14 mouse cellular contexts compared by ENCODE assay signal in the genomic region with DNA sequence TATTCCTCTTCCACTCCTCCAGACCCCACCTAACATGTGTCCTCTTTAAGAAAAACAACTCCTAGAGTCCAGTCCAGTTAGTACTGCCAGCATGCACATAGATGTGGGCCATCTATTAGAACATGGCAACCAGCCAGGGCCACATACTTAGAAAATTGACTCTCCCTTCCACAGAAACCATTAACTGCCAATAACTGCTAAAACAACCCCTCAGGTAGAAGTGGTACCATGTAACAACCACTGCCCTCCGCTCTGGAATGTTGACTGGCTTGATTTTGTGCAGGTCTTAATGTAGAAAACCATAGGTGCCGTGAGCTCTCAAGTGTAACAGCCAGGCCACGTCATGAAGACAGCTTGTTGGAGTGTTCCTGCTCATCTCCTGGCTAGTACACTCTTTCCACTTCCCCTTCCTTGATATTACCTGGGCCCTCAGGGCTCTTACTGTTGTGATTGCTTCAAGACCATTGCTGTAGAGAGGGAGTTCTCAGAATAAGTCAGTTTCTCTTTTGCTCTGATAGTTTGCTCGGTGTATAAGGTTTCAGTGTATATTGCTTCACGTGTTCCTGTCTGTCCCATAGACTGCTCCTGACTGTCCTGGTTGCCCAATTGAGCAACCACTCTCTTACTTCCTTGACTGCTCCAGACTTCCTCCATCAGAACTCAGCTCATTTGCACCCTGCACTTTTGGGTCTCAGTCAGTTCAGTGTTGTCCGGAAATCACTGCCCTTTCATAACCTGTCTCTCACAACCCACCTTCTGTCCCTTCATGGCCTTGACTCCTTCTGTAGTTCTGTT. TPM values are rescaled to one million over a fixed set of nuclear protein-coding genes. Genes with fewer than 3 reads are reported as not detected.
DNase-seq lines count a peak whose midpoint lies in the region; ATAC-seq and TF ChIP-seq lines count a peak whose summit lies in the region.
"Had no signal": no experiment of that assay in that cellular context is flagged by ENCODE, and none has a peak within 500 bp of the region (broad histone marks: within the 10 kb centered on the region; RNA-seq: fewer than 3 reads in every experiment).

No protein-coding gene starts in this region.

- peaks cover 5% of the 10 kb centered on the region; the same call in 1 of the 2 replicates for H3K4me1 ChIP-seq in limb, embryonic 14.5 days (ENCODE audit: control insufficient read depth, insufficient read depth, low read length)
- peaks cover 1% of the 10 kb centered on the region; the same call in 1 of the 2 replicates for H3K4me1 ChIP-seq in limb, embryonic 10.5 days
- H3K4me1 ChIP-seq in bone marrow macrophage, adult 2 months (ENCODE audit: control insufficient read depth, insufficient read depth, low read length): peaks cover 36% of the 10 kb centered on the region
- H3K4me1 ChIP-seq in kidney, postnatal 0 days (replicated peaks; ENCODE audit: insufficient read depth, low read length): no peaks in the 10 kb centered on the region
- no peaks in the 10 kb centered on the region for H3K4me1 ChIP-seq in midbrain, embryonic 15.5 days
- no peaks in the 10 kb centered on the region for H3K4me1 ChIP-seq in midbrain, embryonic 13.5 days (replicated peaks)

- no peak for TF ChIP-seq POLR2A in limb, embryonic 14.5 days (IDR thresholded peaks at IDR 0.05; ENCODE audit: borderline replicate concordance, extremely low read depth, insufficient read depth, insufficient read length)
- TF ChIP-seq POLR2A in bone marrow macrophage, adult 2 months (IDR thresholded peaks at IDR 0.05; ENCODE audit: borderline replicate concordance, low read depth, low read length): no peak

- H3K9me3 ChIP-seq in limb, embryonic 14.5 days (ENCODE audit: control insufficient read depth, low read length): no peaks in the 10 kb centered on the region
- no peaks in the 10 kb centered on the region for H3K9me3 ChIP-seq in limb, embryonic 10.5 days (replicated peaks)
- no peaks in the 10 kb centered on the region for H3K9me3 ChIP-seq in kidney, postnatal 0 days (replicated peaks; ENCODE audit: low read length)
- no peaks in the 10 kb centered on the region for H3K9me3 ChIP-seq in midbrain, embryonic 15.5 days
- no peaks in the 10 kb centered on the region for H3K9me3 ChIP-seq in midbrain, embryonic 13.5 days
- H3K9me3 ChIP-seq: heart, embryonic 13.5 days had no signal

- DNase-seq in limb, embryonic 14.5 days (ENCODE audit: low spot score): peak; percentile 29
- DNase-seq in limb, embryonic 10.5 days (ENCODE audit: low spot score): no peak
- DNase-seq in kidney, postnatal 0 days (ENCODE audit: low spot score): no peak
- DNase-seq in urinary bladder, adult 18-20 months (ENCODE audit: low spot score in 2 of 2): no peak
- DNase-seq: cerebellum, adult 11-12 months; right cerebral cortex, postnatal 4 days; thymus, adult 2 months had no signal

- no peak overlapping the region for H3K27ac ChIP-seq in limb, embryonic 14.5 days (replicated peaks; ENCODE audit: low read depth, low read length)
- no peak overlapping the region for H3K27ac ChIP-seq in limb, embryonic 10.5 days
- H3K27ac ChIP-seq in bone marrow macrophage, adult 2 months (ENCODE audit: insufficient read depth, low read depth, low read length): peak overlapping the region; percentile 30
- no peak overlapping the region for H3K27ac ChIP-seq in kidney, postnatal 0 days
- 0 out of 2 replicates have a peak overlapping the region, but pooled peaks have one; percentile 24 for H3K27ac ChIP-seq in macrophage
- no peak overlapping the region for H3K27ac ChIP-seq in midbrain, embryonic 15.5 days
- no peak overlapping the region for H3K27ac ChIP-seq in midbrain, embryonic 13.5 days
- H3K27ac ChIP-seq: heart, embryonic 13.5 days; liver, embryonic 14.5 days had no signal

- peaks cover 17% of the 10 kb centered on the region; the same call in 1 of the 2 replicates for H3K36me3 ChIP-seq in limb, embryonic 14.5 days (ENCODE audit: control insufficient read depth, insufficient read depth, low read length)
- H3K36me3 ChIP-seq in limb, embryonic 10.5 days: peaks cover 40% of the 10 kb centered on the region
- 0 out of 2 replicates have a peak, but pooled peaks cover 5% of the 10 kb centered on the region for H3K36me3 ChIP-seq in kidney, postnatal 0 days (ENCODE audit: insufficient read depth, low read length)
- peaks cover 2% of the 10 kb centered on the region; the same call in 1 of the 2 replicates for H3K36me3 ChIP-seq in macrophage (ENCODE audit: inconsistent target)
- H3K36me3 ChIP-seq in midbrain, embryonic 15.5 days (replicated peaks): no peaks in the 10 kb centered on the region
- H3K36me3 ChIP-seq in midbrain, embryonic 13.5 days: peaks cover 8% of the 10 kb centered on the region

- TF ChIP-seq CTCF in bone marrow macrophage, adult 2 months (IDR thresholded peaks at IDR 0.05; ENCODE audit: low read depth, low read length): no peak
- no peak for TF ChIP-seq CTCF in kidney, postnatal 0 days (IDR thresholded peaks at IDR 0.05; ENCODE audit: low read depth)

- WGBS in limb, embryonic 14.5 days: 67% methylated on average over 6 of the region's 6 CpGs
- 92% methylated on average over 6 of the region's 6 CpGs for WGBS in limb, embryonic 10.5 days
- 73% methylated on average over 6 of the region's 6 CpGs for WGBS in kidney, postnatal 0 days
- WGBS in macrophage (ENCODE audit: missing documents): 43% methylated on average over 6 of the region's 6 CpGs
- 94% methylated on average over 6 of the region's 6 CpGs for WGBS in midbrain, embryonic 15.5 days
- WGBS in midbrain, embryonic 13.5 days: 97% methylated on average over 6 of the region's 6 CpGs

- H3K4me2 ChIP-seq in limb, embryonic 14.5 days (replicated peaks; ENCODE audit: low read depth, low read length, severe bottlenecking): no peak overlapping the region
- no peak overlapping the region for H3K4me2 ChIP-seq in kidney, postnatal 0 days (ENCODE audit: low read length)
- H3K4me2 ChIP-seq in midbrain, embryonic 15.5 days: no peak overlapping the region
- no peak overlapping the region for H3K4me2 ChIP-seq in midbrain, embryonic 13.5 days (replicated peaks)
- H3K4me2 ChIP-seq: heart, embryonic 13.5 days had no signal

- H3K79me2 ChIP-seq in macrophage (ENCODE audit: inconsistent target): peaks cover 5% of the 10 kb centered on the region; the same call in 1 of the 2 replicates

- H3K4me3 ChIP-seq in limb, embryonic 14.5 days (replicated peaks; ENCODE audit: low read length): no peak overlapping the region
- no peak overlapping the region for H3K4me3 ChIP-seq in limb, embryonic 10.5 days
- peak overlapping the region; percentile 19 for H3K4me3 ChIP-seq in bone marrow macrophage, adult 2 months (ENCODE audit: insufficient read depth, low read length)
- no peak overlapping the region for H3K4me3 ChIP-seq in kidney, postnatal 0 days (replicated peaks; ENCODE audit: low read depth, low read length)
- no peak overlapping the region for H3K4me3 ChIP-seq in macrophage (ENCODE audit: inconsistent target)
- H3K4me3 ChIP-seq in midbrain, embryonic 15.5 days: no peak overlapping the region
- H3K4me3 ChIP-seq in midbrain, embryonic 13.5 days (replicated peaks): no peak overlapping the region
- H3K4me3 ChIP-seq: heart, embryonic 13.5 days had no signal

- H3K9ac ChIP-seq in limb, embryonic 14.5 days (ENCODE audit: low read depth, low read length, severe bottlenecking): no peak overlapping the region
- no peak overlapping the region for H3K9ac ChIP-seq in kidney, postnatal 0 days (ENCODE audit: low read depth, low read length)
- no peak overlapping the region for H3K9ac ChIP-seq in midbrain, embryonic 15.5 days
- H3K9ac ChIP-seq in midbrain, embryonic 13.5 days (replicated peaks): no peak overlapping the region
- H3K9ac ChIP-seq: heart, embryonic 13.5 days; liver, embryonic 14.5 days had no signal

- ATAC-seq in limb, embryonic 14.5 days (ENCODE audit: low FRiP score, low read depth): no peak
- ATAC-seq in kidney, postnatal 0 days (replicated peaks; ENCODE audit: low FRiP score, low read depth): peak; percentile 46; the same call in 1 of the 2 replicates
- no peak for ATAC-seq in midbrain, embryonic 15.5 days (replicated peaks)
- ATAC-seq in midbrain, embryonic 13.5 days: no peak
- ATAC-seq: inflammation-experienced regulatory T-cells, adult 6 months had no signal

- H3K27me3 ChIP-seq in limb, embryonic 14.5 days (ENCODE audit: control insufficient read depth, insufficient read depth, low read length): no peaks in the 10 kb centered on the region
- no peaks in the 10 kb centered on the region for H3K27me3 ChIP-seq in limb, embryonic 10.5 days (ENCODE audit: low read depth, poor library complexity, severe bottlenecking)
- H3K27me3 ChIP-seq in kidney, postnatal 0 days (ENCODE audit: insufficient read depth, low read length): no peaks in the 10 kb centered on the region
- no peaks in the 10 kb centered on the region for H3K27me3 ChIP-seq in midbrain, embryonic 15.5 days (replicated peaks)
- H3K27me3 ChIP-seq in midbrain, embryonic 13.5 days: no peaks in the 10 kb centered on the region
- H3K27me3 ChIP-seq: heart, embryonic 13.5 days had no signal

RNA-seq across cellular contexts. Expression of gene Tcirg1, which starts 26.7 kb away (rescaled TPM):
- 145 and 191 TPM in 2 replicates for polyA plus RNA-seq in limb, embryonic 14.5 days (2012; rRNA removed)
- 36.8 and 37.8 TPM in 2 replicates for polyA plus RNA-seq in limb, embryonic 14.5 days (2014; fragmentation: Nextera tagmentation; extraction: Ambion mirVana)
- polyA plus RNA-seq in limb, embryonic 10.5 days (2016; fragmentation: Nextera tagmentation; extraction: Ambion mirVana): 27.9 and 39.4 TPM in 2 replicates
- polyA plus RNA-seq in bone marrow macrophage, adult 2 months (2012; ENCODE audit: insufficient read depth, insufficient read length, missing spikeins): 488 and 518 TPM in 2 replicates
- 31.4 and 33.0 TPM in 2 replicates for polyA plus RNA-seq in kidney, postnatal 0 days (2015; fragmentation: Nextera tagmentation; extraction: Ambion mirVana)
- 1,000 to 10,000 TPM; 2,108 to 6,099 (median 4,045) TPM for total RNA-seq in macrophage (2018; cell fraction: chromatin; rRNA removed)
- total RNA-seq in macrophage (2018; cell fraction: cytosol; rRNA removed): 100 to 1,000 TPM; 327 to 726 (median 484) TPM
- total RNA-seq in macrophage (2018; cell fraction: nucleus; rRNA removed): 1,000 to 10,000 TPM; 1,431 to 3,048 (median 2,231) TPM
- polyA plus RNA-seq in macrophage (2018): 359 to 665 TPM (median 410 TPM) in 3 replicates
- polyA plus RNA-seq in midbrain, embryonic 15.5 days (2015; fragmentation: Nextera tagmentation; extraction: Ambion mirVana): 12.7 and 14.6 TPM in 2 replicates
- 7.4 and 10.9 TPM in 2 replicates for polyA plus RNA-seq in midbrain, embryonic 13.5 days (2015; fragmentation: Nextera tagmentation; extraction: Ambion mirVana)

RNA-seq across cellular contexts. Expression of gene Chka, which starts 28.7 kb away (rescaled TPM):
- 65.4 and 68.6 TPM in 2 replicates for polyA plus RNA-seq in limb, embryonic 14.5 days (2012; rRNA removed)
- 32.7 and 37.2 TPM in 2 replicates for polyA plus RNA-seq in limb, embryonic 14.5 days (2014; fragmentation: Nextera tagmentation; extraction: Ambion mirVana)
- 48.5 and 50.0 TPM in 2 replicates for polyA plus RNA-seq in limb, embryonic 10.5 days (2016; fragmentation: Nextera tagmentation; extraction: Ambion mirVana)
- 22.0 and 22.5 TPM in 2 replicates for polyA plus RNA-seq in bone marrow macrophage, adult 2 months (2012; ENCODE audit: insufficient read depth, insufficient read length, missing spikeins)
- 53.0 and 54.7 TPM in 2 replicates for polyA plus RNA-seq in kidney, postnatal 0 days (2015; fragmentation: Nextera tagmentation; extraction: Ambion mirVana)
- 1,000 to 10,000 TPM in 4 of 26 experiments, 100 to 1,000 TPM in 22; 144 to 1,395 (median 235) TPM for total RNA-seq in macrophage (2018; cell fraction: chromatin; rRNA removed)
- 10 to 100 TPM in 24 of 26 experiments, 1 to 10 TPM in 2; 8.5 to 48.8 (median 14.3) TPM for total RNA-seq in macrophage (2018; cell fraction: cytosol; rRNA removed)
- total RNA-seq in macrophage (2018; cell fraction: nucleus; rRNA removed): 100 to 1,000 TPM in 20 of 26 experiments, 10 to 100 TPM in 6; 61.0 to 960 (median 161) TPM
- polyA plus RNA-seq in macrophage (2018): 11.1 to 17.8 TPM (median 15.8 TPM) in 3 replicates
- polyA plus RNA-seq in midbrain, embryonic 15.5 days (2015; fragmentation: Nextera tagmentation; extraction: Ambion mirVana): 65.6 and 66.3 TPM in 2 replicates
- 49.5 and 58.0 TPM in 2 replicates for polyA plus RNA-seq in midbrain, embryonic 13.5 days (2015; fragmentation: Nextera tagmentation; extraction: Ambion mirVana)

RNA-seq across cellular contexts. Expression of gene Ndufs8, which starts 32.3 kb away (rescaled TPM):
- polyA plus RNA-seq in limb, embryonic 14.5 days (2012; rRNA removed): 186 and 202 TPM in 2 replicates
- polyA plus RNA-seq in limb, embryonic 14.5 days (2014; fragmentation: Nextera tagmentation; extraction: Ambion mirVana): 314 and 322 TPM in 2 replicates
- 249 and 273 TPM in 2 replicates for polyA plus RNA-seq in limb, embryonic 10.5 days (2016; fragmentation: Nextera tagmentation; extraction: Ambion mirVana)
- 80.5 and 85.1 TPM in 2 replicates for polyA plus RNA-seq in bone marrow macrophage, adult 2 months (2012; ENCODE audit: insufficient read depth, insufficient read length, missing spikeins)
- 417 and 423 TPM in 2 replicates for polyA plus RNA-seq in kidney, postnatal 0 days (2015; fragmentation: Nextera tagmentation; extraction: Ambion mirVana)
- 10 to 100 TPM in 13 of 26 experiments, 1 to 10 TPM in 13; 3.0 to 21.4 (median 9.9) TPM for total RNA-seq in macrophage (2018; cell fraction: chromatin; rRNA removed)
- 10 to 100 TPM; 59.2 to 98.0 (median 81.8) TPM for total RNA-seq in macrophage (2018; cell fraction: cytosol; rRNA removed)
- 10 to 100 TPM in 22 of 26 experiments, 1 to 10 TPM in 4; 7.7 to 35.0 (median 19.8) TPM for total RNA-seq in macrophage (2018; cell fraction: nucleus; rRNA removed)
- 65.9 to 103 TPM (median 95.7 TPM) in 3 replicates for polyA plus RNA-seq in macrophage (2018)
- 246 and 258 TPM in 2 replicates for polyA plus RNA-seq in midbrain, embryonic 15.5 days (2015; fragmentation: Nextera tagmentation; extraction: Ambion mirVana)
- polyA plus RNA-seq in midbrain, embryonic 13.5 days (2015; fragmentation: Nextera tagmentation; extraction: Ambion mirVana): 232 TPM in 2 replicates

RNA-seq across cellular contexts. Expression of gene Aldh3b1, which starts 49.4 kb away (rescaled TPM):
- 1.8 and 1.9 TPM in 2 replicates for polyA plus RNA-seq in limb, embryonic 14.5 days (2012; rRNA removed)
- 2.6 and 2.9 TPM in 2 replicates for polyA plus RNA-seq in limb, embryonic 14.5 days (2014; fragmentation: Nextera tagmentation; extraction: Ambion mirVana)
- 0.20 and 0.33 TPM in 2 replicates for polyA plus RNA-seq in limb, embryonic 10.5 days (2016; fragmentation: Nextera tagmentation; extraction: Ambion mirVana)
- 83.9 and 85.6 TPM in 2 replicates for polyA plus RNA-seq in bone marrow macrophage, adult 2 months (2012; ENCODE audit: insufficient read depth, insufficient read length, missing spikeins)
- 3.8 and 3.9 TPM in 2 replicates for polyA plus RNA-seq in kidney, postnatal 0 days (2015; fragmentation: Nextera tagmentation; extraction: Ambion mirVana)
- 10 to 100 TPM in 22 of 26 experiments, 1 to 10 TPM in 4; 6.7 to 54.0 (median 33.8) TPM for total RNA-seq in macrophage (2018; cell fraction: chromatin; rRNA removed)
- 10 to 100 TPM; 53.2 to 92.7 (median 74.8) TPM for total RNA-seq in macrophage (2018; cell fraction: cytosol; rRNA removed)
- total RNA-seq in macrophage (2018; cell fraction: nucleus; rRNA removed): 10 to 100 TPM; 15.3 to 80.6 (median 43.0) TPM
- polyA plus RNA-seq in macrophage (2018): 57.7 to 77.8 TPM (median 67.9 TPM) in 3 replicates
- polyA plus RNA-seq in midbrain, embryonic 15.5 days (2015; fragmentation: Nextera tagmentation; extraction: Ambion mirVana): 1.9 TPM in 2 replicates
- 0.80 and 1.1 TPM in 2 replicates for polyA plus RNA-seq in midbrain, embryonic 13.5 days (2015; fragmentation: Nextera tagmentation; extraction: Ambion mirVana)

RNA-seq across cellular contexts. Expression of gene Unc93b1, which starts 54.7 kb away (rescaled TPM):
- polyA plus RNA-seq in limb, embryonic 14.5 days (2012; rRNA removed): 33.3 and 40.7 TPM in 2 replicates
- 21.9 and 23.3 TPM in 2 replicates for polyA plus RNA-seq in limb, embryonic 14.5 days (2014; fragmentation: Nextera tagmentation; extraction: Ambion mirVana)
- polyA plus RNA-seq in limb, embryonic 10.5 days (2016; fragmentation: Nextera tagmentation; extraction: Ambion mirVana): 5.4 and 6.7 TPM in 2 replicates
- 1,272 and 1,428 TPM in 2 replicates for polyA plus RNA-seq in bone marrow macrophage, adult 2 months (2012; ENCODE audit: insufficient read depth, insufficient read length, missing spikeins)
- polyA plus RNA-seq in kidney, postnatal 0 days (2015; fragmentation: Nextera tagmentation; extraction: Ambion mirVana): 24.2 and 25.5 TPM in 2 replicates
- total RNA-seq in macrophage (2018; cell fraction: chromatin; rRNA removed): 1,000 to 10,000 TPM in 8 of 26 experiments, 100 to 1,000 TPM in 18; 216 to 1,289 (median 786) TPM
- total RNA-seq in macrophage (2018; cell fraction: cytosol; rRNA removed): 1,000 to 10,000 TPM in 1 of 26 experiments, 100 to 1,000 TPM in 25; 460 to 1,074 (median 715) TPM
- total RNA-seq in macrophage (2018; cell fraction: nucleus; rRNA removed): 1,000 to 10,000 TPM in 15 of 26 experiments, 100 to 1,000 TPM in 11; 504 to 1,525 (median 1,073) TPM
- polyA plus RNA-seq in macrophage (2018): 421 to 814 TPM (median 651 TPM) in 3 replicates
- 11.7 and 11.8 TPM in 2 replicates for polyA plus RNA-seq in midbrain, embryonic 15.5 days (2015; fragmentation: Nextera tagmentation; extraction: Ambion mirVana)
- 5.6 and 8.1 TPM in 2 replicates for polyA plus RNA-seq in midbrain, embryonic 13.5 days (2015; fragmentation: Nextera tagmentation; extraction: Ambion mirVana)

Comparison
In these comparisons a context has a peak if more than half of its experiments do, and no peak if none do; other contexts are left out.
1. H3K27ac ChIP-seq: peak in bone marrow macrophage, adult 2 months (single experiment) and macrophage (single experiment); none in limb, embryonic 14.5 days (single experiment), limb, embryonic 10.5 days (single experiment), kidney, postnatal 0 days (single experiment), midbrain, embryonic 15.5 days (single experiment) and midbrain, embryonic 13.5 days (single experiment).